Mouse (Mus musculus) CH12.LX (cell line): ENCODE measurements around the gene Yap1. TPM values are rescaled to one million over a fixed set of nuclear protein-coding genes. Genes with fewer than 3 reads are reported as not detected.

Source experiments
- DNase-seq: peaks from one replicate; pipeline ENCODE4 v3.0.0-alpha.2; 2013; ENCODE audit errors: extremely low read depth
- H3K27ac ChIP-seq: 2 replicates; pipeline ENCODE4 v1.5.1; 2012; ENCODE audit warnings: low read depth, mild to moderate bottlenecking, control low read depth, moderate library complexity; ENCODE audit not compliant: insufficient read depth
- H3K27me3 ChIP-seq: replicated peaks from 2 replicates; pipeline ENCODE3; 2012; ENCODE audit warnings: inconsistent platforms
- H3K36me3 ChIP-seq, 2 experiments: replicated peaks in 1 of 2; 2 replicates each; pipeline versions ENCODE3 to v1.6.1; 2012; ENCODE audit warnings: inconsistent platforms in 1 of 2, low read length in 1 of 2, mild to moderate bottlenecking in 1 of 2, mixed read lengths in 1 of 2, moderate library complexity in 1 of 2; ENCODE audit not compliant: control insufficient read depth in 1 of 2, insufficient read depth in 1 of 2
- H3K4me1 ChIP-seq, 2 experiments: 2 replicates each; pipeline ENCODE4 v1.6.1; 2012; ENCODE audit warnings: inconsistent platforms in 1 of 2, moderate library complexity in 1 of 2; ENCODE audit not compliant: insufficient read depth in 2 of 2, control insufficient read depth in 1 of 2
- H3K4me2 ChIP-seq: 2 replicates; pipeline ENCODE4 v1.6.1; 2012; ENCODE audit warnings: low read depth, mild to moderate bottlenecking, control low read depth; ENCODE audit not compliant: poor library complexity, insufficient read depth, severe bottlenecking
- H3K4me3 ChIP-seq, 3 experiments: fragments of 150-350 bp in 1 of 3; sonication (generic) in 1 of 3; replicated peaks in 1 of 3; 2 replicates each; pipeline versions ENCODE3 to v1.5.1; 2011 to 2012; ENCODE audit warnings: low read depth in 2 of 3, low read length in 2 of 3, mild to moderate bottlenecking in 2 of 3, moderate library complexity in 2 of 3, control low read depth in 1 of 3, improper control_type of control experiment in 1 of 3, inconsistent platforms in 1 of 3, mixed read lengths in 1 of 3; ENCODE audit not compliant: poor library complexity in 1 of 3
- H3K79me2 ChIP-seq: replicated peaks from 2 replicates; pipeline ENCODE4 v1.6.1; 2012; ENCODE audit warnings: mild to moderate bottlenecking, moderate library complexity; ENCODE audit not compliant: control insufficient read depth, poor library complexity, insufficient read depth, severe bottlenecking; ENCODE audit errors: extremely low read depth
- H3K9ac ChIP-seq: 2 replicates; pipeline ENCODE4 v1.6.1; 2012; ENCODE audit warnings: low read depth, mild to moderate bottlenecking, control low read depth, moderate library complexity; ENCODE audit not compliant: insufficient read depth
- H3K9me3 ChIP-seq: replicated peaks from 2 replicates; pipeline ENCODE3; 2012; ENCODE audit warnings: low read length, inconsistent platforms, mixed read lengths
- CHD2 ChIP-seq: IDR thresholded peaks from 2 replicates; pipeline ENCODE4 v1.6.1; 2011; ENCODE audit warnings: low read length, improper control_type of control experiment
- CTCF ChIP-seq, 2 experiments: IDR thresholded peaks in 1 of 2; conservative IDR thresholded peaks in 1 of 2; 2 replicates each; pipeline ENCODE4 v1.5.1; 2011 to 2012; ENCODE audit warnings: low read depth in 2 of 2, low read length in 2 of 2, improper control_type of control experiment in 1 of 2, inconsistent platforms in 1 of 2, mild to moderate bottlenecking in 1 of 2, moderate library complexity in 1 of 2
- E2F4 ChIP-seq: IDR thresholded peaks from 2 replicates; pipeline ENCODE4 v1.6.1; 2011; ENCODE audit warnings: low read depth, low read length, improper control_type of control experiment; ENCODE audit not compliant: insufficient replicate concordance
- EP300 ChIP-seq: IDR thresholded peaks from 2 replicates; pipeline ENCODE4 v1.6.1; 2011; ENCODE audit warnings: low read length, improper control_type of control experiment
- HCFC1 ChIP-seq: IDR thresholded peaks from 2 replicates; pipeline ENCODE4 v1.6.1; 2012; ENCODE audit warnings: low read depth, mild to moderate bottlenecking, inconsistent platforms, low read length, improper control_type of control experiment
- IRF4 ChIP-seq: IDR thresholded peaks from 2 replicates; pipeline ENCODE4 v1.6.1; 2014; ENCODE audit warnings: low read depth, mild to moderate bottlenecking, inconsistent platforms, low read length, improper control_type of control experiment
- JUN ChIP-seq: IDR thresholded peaks from 2 replicates; pipeline ENCODE4 v1.6.1; 2011; ENCODE audit warnings: low read depth, mild to moderate bottlenecking, low read length, improper control_type of control experiment, moderate library complexity; ENCODE audit not compliant: insufficient read depth
- KAT2A ChIP-seq: IDR thresholded peaks from 2 replicates; pipeline ENCODE4 v1.6.1; 2012; ENCODE audit warnings: low read length, improper control_type of control experiment, inconsistent platforms; ENCODE audit not compliant: insufficient replicate concordance
- MAZ ChIP-seq: IDR thresholded peaks from 2 replicates; pipeline ENCODE4 v1.6.1; 2012; ENCODE audit warnings: low read depth, mild to moderate bottlenecking, inconsistent platforms, low read length, improper control_type of control experiment, moderate library complexity
- MEF2A ChIP-seq: IDR thresholded peaks from 2 replicates; pipeline ENCODE4 v1.6.1; 2014; ENCODE audit warnings: low read depth, mild to moderate bottlenecking, inconsistent platforms, low read length, improper control_type of control experiment, borderline replicate concordance
- MXI1 ChIP-seq: IDR thresholded peaks from 2 replicates; pipeline ENCODE4 v1.6.1; 2011; ENCODE audit warnings: mild to moderate bottlenecking, low read depth, low read length, improper control_type of control experiment
- MYC ChIP-seq: IDR thresholded peaks from 2 replicates; pipeline ENCODE4 v1.6.1; 2011; ENCODE audit warnings: low read depth, mild to moderate bottlenecking, improper control_type of control experiment, low read length
- PAX5 ChIP-seq: IDR thresholded peaks from 2 replicates; pipeline ENCODE4 v1.6.1; 2012; ENCODE audit warnings: low read length, inconsistent platforms, mixed read lengths
- RCOR1 ChIP-seq: conservative IDR thresholded peaks from 2 replicates; pipeline ENCODE4 v1.6.1; 2012; ENCODE audit warnings: low read depth, mild to moderate bottlenecking, inconsistent platforms, low read length, improper control_type of control experiment
- TBP ChIP-seq: conservative IDR thresholded peaks from 2 replicates; pipeline ENCODE4 v1.6.1; 2011; ENCODE audit warnings: low read depth, low read length, improper control_type of control experiment
- TCF12 ChIP-seq: IDR thresholded peaks from 2 replicates; pipeline ENCODE4 v1.6.1; 2014; ENCODE audit warnings: low read depth, mild to moderate bottlenecking, inconsistent platforms, low read length, improper control_type of control experiment
- USF2 ChIP-seq: conservative IDR thresholded peaks from 2 replicates; pipeline ENCODE4 v1.6.1; 2011; ENCODE audit warnings: low read depth, low read length, improper control_type of control experiment
- ZC3H11A ChIP-seq: IDR thresholded peaks from 2 replicates; pipeline ENCODE4 v1.6.1; 2012; ENCODE audit warnings: low read depth, mild to moderate bottlenecking, inconsistent platforms, low read length, improper control_type of control experiment
- ZKSCAN1 ChIP-seq: IDR thresholded peaks from 2 replicates; pipeline ENCODE4 v1.6.1; 2012; ENCODE audit warnings: low read depth, inconsistent platforms, low read length, improper control_type of control experiment, borderline replicate concordance
- dilution Hi-C: fragments of 300-500 bp; cut with MboI; formaldehyde crosslinking; loops from 2 replicates; pipeline ENCODE4 v1.14.3; 2020; ENCODE audit warnings: low sequenced_read_pairs; ENCODE audit not compliant: extremely low pct_unique_long_range_greater_than_20kb, extremely low pct_ligation_motif_present
- in situ Hi-C: fragments of 300-500 bp; cut with MboI; formaldehyde crosslinking; loops from 3 replicates; pipeline ENCODE4 v1.14.3; 2019; ENCODE audit warnings: low sequenced_read_pairs, low pct_ligation_motif_present, low pct_unique_long_range_greater_than_20kb, mixed read lengths
- polyA plus RNA-seq: library from polyadenylated mRNA; unstranded; fragments of >175 nt; gene quantifications from 2 replicates; pipeline ENCODE4 v1.2.1, GENCODE M21; 2012; ENCODE audit warnings: low read depth; ENCODE audit not compliant: insufficient read length
- total RNA-seq, 2 experiments: library from RNA; depleted of rRNA; stranded (reverse); fragments of 300-350 nt in 1 of 2; fragments of >200 nt in 1 of 2; gene quantifications; 2 replicates each; pipeline ENCODE4 v1.2.3; 2012 to 2014

Yap1 gene
- total and polyA plus RNA-seq, 3 experiments, result 0.06 TPM; not detected in 2

DNA sequence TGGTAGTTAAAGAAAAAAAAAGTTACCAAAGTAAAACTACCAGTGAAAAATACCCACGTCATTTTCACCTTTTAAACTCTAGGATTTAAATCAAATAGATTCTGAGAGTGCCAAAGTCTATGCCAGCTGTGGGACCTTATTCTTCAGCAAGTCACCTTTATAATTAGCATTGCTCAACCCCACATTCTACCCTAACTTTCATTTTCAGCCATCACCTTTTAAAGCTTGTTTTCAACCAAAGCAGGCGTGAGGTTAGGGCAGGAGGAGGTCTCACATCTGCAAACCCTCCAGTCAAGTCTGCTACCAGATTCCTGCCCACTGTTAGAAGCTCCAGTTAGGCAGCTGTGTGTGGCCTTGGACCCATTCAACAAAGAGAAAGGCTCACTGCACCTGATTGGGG, 32.4 kb downstream of the Yap1 start:
- no peak for TF ChIP-seq CHD2
- TF ChIP-seq ZC3H11A, result no peak
- no peak for TF ChIP-seq JUN
- TF ChIP-seq EP300, result peak; percentile 59
- TF ChIP-seq IRF4, result peak; percentile 54; the same call in 1 of the 2 replicates
- 0 out of 2 replicates have a peak, but pooled peaks have one; percentile 20 for TF ChIP-seq TCF12
- TF ChIP-seq MAZ, result no peak
- TF ChIP-seq ZKSCAN1, result no peak
- TF ChIP-seq KAT2A, result no peak
- TF ChIP-seq MEF2A, result peak; percentile 28; the same call in 1 of the 2 replicates
- no peaks in the 10 kb centered on the region for H3K36me3 ChIP-seq
- peaks cover under 1 to 17% of the 10 kb centered on the region in 2 experiments; a peak in 2 of 4 replicates for H3K4me1 ChIP-seq
- no peak overlapping the region for H3K27ac ChIP-seq
- peak; percentile 29 for DNase-seq
- H3K9ac ChIP-seq, result no peak overlapping the region
- in situ Hi-C loops (no loop called here), dilution Hi-C loops (no loop called here)
- H3K4me3 ChIP-seq, result no peak overlapping the region
- no peaks in the 10 kb centered on the region for H3K9me3 ChIP-seq
- no peaks in the 10 kb centered on the region for H3K27me3 ChIP-seq
- no peaks in the 10 kb centered on the region for H3K79me2 ChIP-seq
- H3K4me2 ChIP-seq, result no peak overlapping the region

DNA sequence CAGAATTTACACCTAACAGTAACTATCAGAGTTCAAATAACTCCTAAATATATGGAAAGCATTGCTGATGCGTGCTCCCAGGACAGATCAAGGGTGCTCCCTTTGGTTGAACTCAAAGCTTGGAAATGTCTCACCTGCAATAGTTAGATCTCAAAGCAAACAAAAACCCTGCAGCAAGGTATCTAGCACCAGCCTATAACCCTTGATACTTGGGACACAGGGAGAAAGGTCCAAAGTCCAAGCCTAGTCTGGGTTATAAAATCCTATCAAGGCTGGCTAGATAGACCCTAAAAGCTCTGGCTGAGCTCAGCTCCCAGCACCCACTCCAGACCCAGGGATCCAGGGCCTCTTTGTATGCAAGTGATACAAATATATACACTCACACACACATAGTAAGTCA, 36.4 kb downstream of the Yap1 start:
- H3K36me3 ChIP-seq, result no peaks in the 10 kb centered on the region
- dilution Hi-C loops, result no loop called here
- no peak for DNase-seq
- no peaks in the 10 kb centered on the region for H3K79me2 ChIP-seq
- no peak overlapping the region for H3K9ac ChIP-seq
- no peaks in the 10 kb centered on the region for H3K9me3 ChIP-seq
- no peak overlapping the region for H3K27ac ChIP-seq
- no peak overlapping the region for H3K4me3 ChIP-seq
- TF ChIP-seq RCOR1, result no peak
- no peak for TF ChIP-seq ZKSCAN1
- no peak for TF ChIP-seq IRF4
- TF ChIP-seq MAZ, result no peak
- no peak for TF ChIP-seq PAX5
- no peak for TF ChIP-seq TCF12
- TF ChIP-seq CHD2, result no peak
- TF ChIP-seq ZC3H11A, result no peak
- TF ChIP-seq USF2, result no peak
- H3K4me1 ChIP-seq, result peaks cover 5 to 22% of the 10 kb centered on the region in 2 experiments; a peak in 3 of 4 replicates
- in situ Hi-C loops, result no loop called here
- no peak overlapping the region for H3K4me2 ChIP-seq
- H3K27me3 ChIP-seq, result no peaks in the 10 kb centered on the region

DNA sequence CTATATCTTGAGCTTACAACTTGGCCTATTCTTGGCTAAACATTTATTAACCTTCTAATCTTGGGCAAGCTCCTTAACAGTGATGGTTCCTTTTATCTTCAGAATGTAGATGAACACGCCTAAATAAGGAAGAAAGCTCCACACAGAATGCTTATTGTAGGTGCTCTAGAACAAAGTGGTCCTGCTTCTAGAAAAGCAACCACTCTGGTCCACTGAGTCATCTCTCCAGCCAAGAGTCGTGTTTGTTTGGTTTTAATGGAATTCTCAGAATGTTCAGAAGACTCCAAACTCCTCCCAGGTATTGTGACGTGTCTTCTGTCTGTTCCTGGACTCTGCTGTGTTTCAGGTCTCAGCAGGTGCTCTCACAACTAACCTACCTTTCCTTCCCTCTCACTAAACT, 38.8 kb downstream of the Yap1 start:
- dilution Hi-C loops (no loop called here), in situ Hi-C loops (no loop called here)
- no peak overlapping the region for H3K27ac ChIP-seq
- TF ChIP-seq CTCF (conservative IDR thresholded peaks at IDR 0.05 in 1 of 2, IDR thresholded peaks at IDR 0.05 in 1 of 2; ENCODE audit: low read depth in 2 of 2, low read length in 2 of 2) (no peak), MYC (no peak), PAX5 (no peak), MXI1 (no peak), MEF2A (no peak), E2F4 (no peak), JUN (no peak), TBP (no peak), ZC3H11A (no peak), HCFC1 (no peak), USF2 (no peak)
- H3K4me2 ChIP-seq, result no peak overlapping the region
- no peaks in the 10 kb centered on the region for H3K9me3 ChIP-seq
- no peaks in the 10 kb centered on the region for H3K36me3 ChIP-seq
- H3K9ac ChIP-seq, result no peak overlapping the region
- H3K79me2 ChIP-seq, result no peaks in the 10 kb centered on the region
- H3K4me3 ChIP-seq, result no peak overlapping the region
- no peak for DNase-seq
- peaks cover 6 to 7% of the 10 kb centered on the region in 2 experiments; a peak in 3 of 4 replicates for H3K4me1 ChIP-seq
- H3K27me3 ChIP-seq, result no peaks in the 10 kb centered on the region
